In genomic region chr5:128953278-128954070, GRCm38 (mm10) we compare ENCODE assay signal across 8 mouse cellular contexts. TPM values are rescaled to one million over a fixed set of nuclear protein-coding genes. Genes with fewer than 3 reads are reported as not detected.
A peak's percentile ranks its signal among the peaks of the same experiment; 100 is the strongest.
DNase-seq lines count a peak whose midpoint lies in the region; ATAC-seq lines count a peak whose summit lies in the region.

TSS of gene Rimbp2 (minus strand) at chr5:128953486.

- H3K9ac ChIP-seq in embryonic facial prominence, embryonic 13.5 days: peak within 1 kb of the TSS; percentile 62
- no peak within 1 kb of the TSS for H3K9ac ChIP-seq in intestine, embryonic 14.5 days (ENCODE audit: low read length)
- H3K9ac ChIP-seq in liver, embryonic 13.5 days: no peak within 1 kb of the TSS
- H3K9ac ChIP-seq in stomach, embryonic 14.5 days (replicated peaks; ENCODE audit: low read depth, low read length): no peak within 1 kb of the TSS

- peak within 1 kb of the TSS; percentile 77 for H3K4me2 ChIP-seq in embryonic facial prominence, embryonic 13.5 days
- H3K4me2 ChIP-seq in intestine, embryonic 14.5 days (ENCODE audit: low read length): peak within 1 kb of the TSS; percentile 55
- peak within 1 kb of the TSS; percentile 40 for H3K4me2 ChIP-seq in liver, embryonic 13.5 days
- peak within 1 kb of the TSS; percentile 47 for H3K4me2 ChIP-seq in stomach, embryonic 14.5 days (replicated peaks; ENCODE audit: low read depth, low read length)

- peaks cover 16% of the 10 kb centered on the region for H3K4me1 ChIP-seq in embryonic facial prominence, embryonic 13.5 days
- H3K4me1 ChIP-seq in intestine, embryonic 14.5 days (replicated peaks; ENCODE audit: control insufficient read depth, insufficient read depth, low read length): no peaks in the 10 kb centered on the region; the same call in 1 of the 2 replicates
- H3K4me1 ChIP-seq in liver, embryonic 13.5 days (replicated peaks): no peaks in the 10 kb centered on the region; the same call in 1 of the 2 replicates
- peaks cover 2% of the 10 kb centered on the region; the same call in 1 of the 2 replicates for H3K4me1 ChIP-seq in stomach, embryonic 14.5 days (ENCODE audit: control insufficient read depth, insufficient read depth, low read length)

- H3K27ac ChIP-seq in embryonic facial prominence, embryonic 13.5 days: no peak within 1 kb of the TSS
- no peak within 1 kb of the TSS for H3K27ac ChIP-seq in intestine, embryonic 14.5 days (ENCODE audit: low read depth)
- H3K27ac ChIP-seq in liver, embryonic 13.5 days: no peak within 1 kb of the TSS
- H3K27ac ChIP-seq in stomach, embryonic 14.5 days (ENCODE audit: low read length): no peak within 1 kb of the TSS

- no peaks in the 10 kb centered on the region for H3K36me3 ChIP-seq in embryonic facial prominence, embryonic 13.5 days
- no peaks in the 10 kb centered on the region for H3K36me3 ChIP-seq in intestine, embryonic 14.5 days (ENCODE audit: control insufficient read depth, insufficient read depth, low read length)
- no peaks in the 10 kb centered on the region for H3K36me3 ChIP-seq in liver, embryonic 13.5 days
- no peaks in the 10 kb centered on the region for H3K36me3 ChIP-seq in stomach, embryonic 14.5 days (ENCODE audit: control insufficient read depth, insufficient read depth, low read length)

- peak within 1 kb of the TSS; percentile 42 for H3K4me3 ChIP-seq in embryonic facial prominence, embryonic 13.5 days
- peak within 1 kb of the TSS; percentile 35 for H3K4me3 ChIP-seq in intestine, embryonic 14.5 days (ENCODE audit: low read depth, low read length)
- H3K4me3 ChIP-seq in liver, embryonic 13.5 days (replicated peaks): 0 out of 2 replicates have a peak within 1 kb of the TSS, but pooled peaks have one; percentile 21
- H3K4me3 ChIP-seq in stomach, embryonic 14.5 days (ENCODE audit: low read depth, low read length): peak within 1 kb of the TSS; percentile 19

- peak; percentile 25 for DNase-seq in kidney, postnatal 10 days
- no peak for DNase-seq in kidney, postnatal 36 days
- no peak for DNase-seq in intestine, embryonic 14.5 days (ENCODE audit: low spot score)
- DNase-seq in liver, embryonic 13.5 days: no peak
- no peak for DNase-seq in testis, postnatal 10 days (ENCODE audit: low spot score)

- H3K27me3 ChIP-seq in embryonic facial prominence, embryonic 13.5 days: peaks cover 33% of the 10 kb centered on the region
- peaks cover 12% of the 10 kb centered on the region for H3K27me3 ChIP-seq in intestine, embryonic 14.5 days (replicated peaks; ENCODE audit: control insufficient read depth, insufficient read depth, low read length)
- peaks cover 28% of the 10 kb centered on the region for H3K27me3 ChIP-seq in liver, embryonic 13.5 days
- H3K27me3 ChIP-seq in stomach, embryonic 14.5 days (ENCODE audit: control insufficient read depth, insufficient read depth, low read length): 0 out of 2 replicates have a peak, but pooled peaks cover 8% of the 10 kb centered on the region

- 0 out of 2 replicates have a peak, but pooled peaks have one; percentile 38 for ATAC-seq in embryonic facial prominence, embryonic 13.5 days (ENCODE audit: insufficient number of reproducible peaks, insufficient read depth, low FRiP score, low TSS enrichment, low read depth)
- ATAC-seq in intestine, embryonic 14.5 days (replicated peaks; ENCODE audit: low FRiP score, low TSS enrichment, low read depth): peak; percentile 48; the same call in 1 of the 2 replicates
- ATAC-seq in liver, embryonic 13.5 days (ENCODE audit: low read depth): no peak
- ATAC-seq in stomach, embryonic 14.5 days (ENCODE audit: insufficient number of reproducible peaks, insufficient read depth, low FRiP score, low read depth): peak; percentile 67
- no peak for ATAC-seq in granulocyte monocyte progenitor cell, adult 5-6 weeks (replicated peaks; ENCODE audit: poor library complexity, severe bottlenecking)

- no peaks in the 10 kb centered on the region for H3K9me3 ChIP-seq in embryonic facial prominence, embryonic 13.5 days
- H3K9me3 ChIP-seq in intestine, embryonic 14.5 days (ENCODE audit: control insufficient read depth, low read length): 0 out of 2 replicates have a peak, but pooled peaks cover 2% of the 10 kb centered on the region
- no peaks in the 10 kb centered on the region for H3K9me3 ChIP-seq in liver, embryonic 13.5 days (replicated peaks)
- peaks cover 3% of the 10 kb centered on the region; the same call in 1 of the 2 replicates for H3K9me3 ChIP-seq in stomach, embryonic 14.5 days (ENCODE audit: control insufficient read depth, low read depth, low read length)

- WGBS in embryonic facial prominence, embryonic 13.5 days: 12% methylated on average over 16 of the region's 17 CpGs
- WGBS in intestine, embryonic 14.5 days: 11% methylated on average over 17 of the region's 17 CpGs
- 10% methylated on average over 17 of the region's 17 CpGs for WGBS in liver, embryonic 13.5 days (ENCODE audit: insufficient replicate concordance)
- WGBS in stomach, embryonic 14.5 days: 11% methylated on average over 17 of the region's 17 CpGs

RNA-seq across cellular contexts. Expression of gene Rimbp2, which starts in this region (rescaled TPM):
- polyA plus RNA-seq in embryonic facial prominence, embryonic 13.5 days (2015; fragmentation: Nextera tagmentation; extraction: Ambion mirVana): 0.18 and 0.19 TPM in 2 replicates
- polyA plus RNA-seq in intestine, embryonic 14.5 days (2014; fragmentation: Nextera tagmentation; extraction: Ambion mirVana): 0.51 and 0.72 TPM in 2 replicates
- not detected in 2 replicates for polyA plus RNA-seq in liver, embryonic 13.5 days (2015; fragmentation: Nextera tagmentation; extraction: Ambion mirVana)
- 0.31 and 0.49 TPM in 2 replicates for polyA plus RNA-seq in stomach, embryonic 14.5 days (2014; fragmentation: Nextera tagmentation; extraction: Ambion mirVana)
- total RNA-seq in granulocyte monocyte progenitor cell, adult 5-6 weeks (2014; fragmentation: Nextera tagmentation): not detected in 2 replicates
- total RNA-seq in granulocyte monocyte progenitor cell, adult 5-6 weeks (2017): not detected in 2 replicates

Comparison
In these comparisons a context has a peak if more than half of its experiments do, and no peak if none do; other contexts are left out.
1. Peak in ATAC-seq, H3K4me3 ChIP-seq, H3K9ac ChIP-seq and H3K4me2 ChIP-seq in embryonic facial prominence, embryonic 13.5 days; RNA of the gene not detected or under 1 TPM.
2. Peak in ATAC-seq, H3K4me3 ChIP-seq and H3K4me2 ChIP-seq in intestine, embryonic 14.5 days; RNA of the gene not detected or under 1 TPM.
3. Peak in ATAC-seq, H3K4me3 ChIP-seq and H3K4me2 ChIP-seq in stomach, embryonic 14.5 days; RNA of the gene not detected or under 1 TPM.